Mouse (Mus musculus) liver, postnatal 0 days (tissue): ENCODE results near the gene Limch1. TPM values are rescaled to one million over a fixed set of nuclear protein-coding genes. Genes with fewer than 3 reads are reported as not detected.

Experiments used
- ATAC-seq: fragments of 200-750 bp; cut with Nextera tagmentation; 2 replicates; pipeline ENCODE4 v1.8.0; 2017; ENCODE audit warnings: mild to moderate bottlenecking, moderate library complexity
- DNase-seq: peaks from one replicate; pipeline ENCODE4 v3.0.0-alpha.2; 2016
- H3K27ac ChIP-seq: fragments of 300-500 bp; sonication (generic); 2 replicates; pipeline ENCODE4 v1.5.1; 2014; ENCODE audit warnings: antibody characterized with exemption, moderate library complexity, mild to moderate bottlenecking, low read depth
- H3K27me3 ChIP-seq: fragments of 300-500 bp; sonication (generic); 2 replicates; pipeline ENCODE4 v1.6.1; 2014; ENCODE audit warnings: low read length, control low read depth, mixed read lengths; ENCODE audit not compliant: insufficient read depth
- H3K36me3 ChIP-seq: fragments of 300-500 bp; sonication (generic); replicated peaks from 2 replicates; pipeline ENCODE4 v1.6.1; 2014; ENCODE audit warnings: mild to moderate bottlenecking, control low read depth, low read length, moderate library complexity, mixed read lengths; ENCODE audit not compliant: insufficient read depth
- H3K4me1 ChIP-seq: fragments of 300-500 bp; sonication (generic); 2 replicates; pipeline ENCODE4 v1.6.1; 2014; ENCODE audit warnings: antibody characterized with exemption, mild to moderate bottlenecking, control low read depth; ENCODE audit not compliant: insufficient read depth
- H3K4me2 ChIP-seq: fragments of 300-500 bp; sonication (generic); 2 replicates; pipeline ENCODE4 v1.6.1; 2014; ENCODE audit warnings: low read depth, mild to moderate bottlenecking, low read length, moderate library complexity, mixed read lengths
- H3K4me3 ChIP-seq: fragments of 300-500 bp; sonication (generic); 2 replicates; pipeline ENCODE4 v1.5.1; 2014; ENCODE audit warnings: low read depth, low read length
- H3K9ac ChIP-seq: fragments of 300-500 bp; sonication (generic); replicated peaks from 2 replicates; pipeline ENCODE4 v1.6.1; 2014; ENCODE audit warnings: mild to moderate bottlenecking, moderate library complexity
- H3K9me3 ChIP-seq: fragments of 300-500 bp; sonication (generic); 2 replicates; pipeline ENCODE4 v1.6.1; 2016; ENCODE audit warnings: mild to moderate bottlenecking, control low read depth, low read length, mixed read lengths
- CTCF ChIP-seq: sonication (generic); IDR thresholded peaks from 2 replicates; pipeline ENCODE4 v1.5.1; 2016; ENCODE audit warnings: antibody characterized with exemption, low read depth
- EP300 ChIP-seq: IDR thresholded peaks from 2 replicates; pipeline ENCODE4 v1.6.1; 2016; ENCODE audit warnings: antibody characterized with exemption, low read depth, mild to moderate bottlenecking
- WGBS: fragments of 180-500 bp; shearing (Covaris S2); extraction: QIAGEN DNeasy Blood & Tissue Kit; methylation state at CpG from one replicate; pipeline ENCODE4 v1.1.7; 2014; ENCODE audit not compliant: insufficient replicate concordance; 5-methylcytosine and 5-hydroxymethylcytosine counted together
- polyA plus RNA-seq: library from polyadenylated mRNA; unstranded; fragments of >200 nt; fragmentation: Nextera tagmentation; extraction: Ambion mirVana; gene quantifications from 2 replicates; pipeline ENCODE4 v1.2.1, GENCODE M21; 2015

Gene Limch1
- polyA plus RNA-seq, 1 experiment from 2014 or later, result 1.6 TPM

DNA sequence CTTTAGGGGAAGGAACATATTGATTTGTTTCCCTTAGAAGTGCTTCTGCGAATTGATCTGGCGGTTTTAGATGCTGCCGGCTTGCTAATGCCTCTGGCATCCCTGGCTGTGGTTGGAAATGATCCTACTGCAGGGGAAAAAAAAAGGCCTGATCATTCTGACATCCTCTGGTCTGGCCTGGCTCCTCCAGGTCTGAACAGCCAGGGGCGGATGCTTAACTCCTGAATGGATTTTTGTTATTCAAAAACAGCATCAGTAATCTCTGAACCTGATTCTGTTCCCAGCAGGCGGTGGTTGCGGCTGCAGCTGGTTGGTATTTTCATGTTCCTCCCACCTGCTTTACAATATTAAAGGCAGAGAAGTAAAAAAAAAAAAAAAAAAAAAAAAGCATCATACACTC lies 337.5 kb downstream of the Limch1 start:
- Histone ChIP-seq H3K4me3 (no peak overlapping the region), H3K27me3 (no peaks in the 10 kb centered on the region), H3K36me3 (no peaks in the 10 kb centered on the region), H3K9me3 (no peaks in the 10 kb centered on the region; the same call in 1 of the 2 replicates), H3K4me2 (no peak overlapping the region), H3K4me1 (no peaks in the 10 kb centered on the region), H3K9ac (no peak overlapping the region), H3K27ac (no peak overlapping the region)
- 30% methylated on average over 6 of the region's 6 CpGs for WGBS
- ATAC-seq (no peak), DNase-seq (no peak)
- TF ChIP-seq CTCF (no peak), EP300 (no peak)

DNA sequence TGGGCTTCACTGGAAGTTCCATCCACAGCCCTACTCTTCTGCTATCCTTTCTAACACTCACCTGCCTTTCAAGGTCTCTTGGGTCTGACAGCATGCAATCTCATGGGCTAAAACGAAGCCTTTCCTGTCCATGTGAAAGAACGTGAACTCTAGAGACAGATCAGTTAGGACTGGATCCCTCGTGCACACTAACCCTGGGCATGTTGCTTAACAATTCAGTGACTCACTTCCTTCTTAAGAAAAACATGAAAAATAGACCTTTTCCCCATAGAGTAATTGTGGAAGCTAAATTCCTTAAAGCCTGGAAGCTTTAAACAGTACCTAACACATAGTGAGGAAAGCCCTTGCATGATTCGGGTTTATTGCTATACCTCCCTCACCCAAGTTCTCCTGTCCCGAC lies 345.2 kb downstream of the Limch1 start:
- ATAC-seq (no peak), DNase-seq (no peak)
- TF ChIP-seq CTCF (no peak), EP300 (no peak)
- WGBS, result 40% methylated on average over 5 of the region's 5 CpGs
- no peak overlapping the region for H3K4me2 ChIP-seq
- H3K9me3 ChIP-seq, result no peaks in the 10 kb centered on the region; the same call in 1 of the 2 replicates
- H3K27ac ChIP-seq, result no peak overlapping the region
- H3K36me3 ChIP-seq, result no peaks in the 10 kb centered on the region
- peaks cover 53% of the 10 kb centered on the region for H3K27me3 ChIP-seq
- no peak overlapping the region for H3K4me3 ChIP-seq
- no peaks in the 10 kb centered on the region for H3K4me1 ChIP-seq
- no peak overlapping the region for H3K9ac ChIP-seq

DNA sequence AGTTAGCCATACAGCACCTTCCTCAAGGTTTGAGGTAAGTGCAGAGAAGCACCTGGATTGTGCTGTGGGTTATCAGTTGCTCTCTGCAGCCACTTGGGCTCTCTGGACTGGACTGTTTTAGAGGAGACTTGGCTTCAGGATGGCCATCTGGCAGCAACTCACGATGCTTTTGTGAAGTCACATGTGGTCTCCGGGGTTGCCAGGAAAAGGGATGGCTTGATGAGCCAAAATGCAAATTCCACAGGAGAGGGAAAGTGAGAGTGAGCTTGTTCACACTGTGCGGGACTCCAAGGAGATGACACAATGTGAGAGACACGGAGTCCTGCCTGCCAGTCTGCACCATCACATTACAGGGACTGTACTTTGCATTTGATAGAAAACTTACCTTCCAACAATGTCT lies 346.1 kb downstream of the Limch1 start:
- no peak overlapping the region for H3K4me2 ChIP-seq
- ATAC-seq (no peak), DNase-seq (no peak)
- no peaks in the 10 kb centered on the region for H3K36me3 ChIP-seq
- TF ChIP-seq CTCF, result no peak
- TF ChIP-seq EP300, result no peak
- no peak overlapping the region for H3K4me3 ChIP-seq
- H3K9me3 ChIP-seq, result no peaks in the 10 kb centered on the region
- no peak overlapping the region for H3K27ac ChIP-seq
- WGBS, result 15% methylated on average over 4 of the region's 4 CpGs
- H3K9ac ChIP-seq, result no peak overlapping the region
- peaks cover 3% of the 10 kb centered on the region; the same call in 1 of the 2 replicates for H3K4me1 ChIP-seq
- peaks cover 61% of the 10 kb centered on the region for H3K27me3 ChIP-seq

DNA sequence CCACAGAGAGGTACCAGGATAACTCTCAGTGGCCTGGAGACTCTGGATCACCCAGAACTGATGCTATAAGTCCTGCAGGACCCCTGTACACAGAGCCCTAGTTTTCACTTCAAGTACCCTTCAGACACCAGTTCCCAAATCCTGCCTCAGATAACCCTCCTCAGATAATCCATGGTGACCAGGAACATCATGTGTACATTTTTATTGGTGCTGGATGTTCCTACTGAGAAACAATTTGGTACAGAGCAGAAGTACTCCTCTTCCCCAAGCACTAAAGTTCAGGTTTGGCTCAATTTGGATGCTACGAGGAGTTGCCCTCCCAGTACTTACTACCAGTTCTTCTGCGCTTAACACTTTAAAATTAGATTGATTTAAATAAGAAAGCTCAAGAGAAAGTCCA lies 348.4 kb downstream of the Limch1 start:
- H3K9me3 ChIP-seq, result no peaks in the 10 kb centered on the region
- peaks cover 3% of the 10 kb centered on the region; the same call in 1 of the 2 replicates for H3K4me1 ChIP-seq
- no peak overlapping the region for H3K4me3 ChIP-seq
- TF ChIP-seq EP300, result no peak
- no peak for TF ChIP-seq CTCF
- no peaks in the 10 kb centered on the region for H3K36me3 ChIP-seq
- no peak overlapping the region for H3K9ac ChIP-seq
- 21% methylated on average over 2 of the region's 2 CpGs for WGBS
- peaks cover 83% of the 10 kb centered on the region for H3K27me3 ChIP-seq
- no peak overlapping the region for H3K27ac ChIP-seq
- DNase-seq (no peak), ATAC-seq (no peak)
- no peak overlapping the region for H3K4me2 ChIP-seq

DNA sequence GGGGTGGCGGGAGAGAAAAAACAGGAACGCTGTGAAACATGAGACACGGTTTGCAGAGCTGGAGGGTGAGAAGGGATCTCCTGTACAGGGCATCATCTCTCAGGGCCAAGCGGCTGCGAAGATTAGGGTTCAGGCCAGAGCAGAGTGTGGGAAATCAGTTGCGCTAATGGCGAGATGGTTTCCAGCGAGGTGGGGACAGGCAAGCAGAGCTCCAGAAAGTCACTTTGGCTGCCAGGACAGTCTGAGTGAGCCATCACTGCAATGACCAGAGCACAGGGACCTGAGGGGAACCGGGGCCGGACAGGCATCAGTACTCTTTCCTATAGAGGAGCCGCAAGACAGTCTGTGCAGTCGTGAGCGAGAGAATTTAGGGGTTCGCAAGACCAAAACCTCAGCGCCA lies 349.5 kb downstream of the Limch1 start:
- no peaks in the 10 kb centered on the region for H3K36me3 ChIP-seq
- H3K9ac ChIP-seq, result no peak overlapping the region
- H3K27me3 ChIP-seq, result peaks cover 91% of the 10 kb centered on the region
- no peak overlapping the region for H3K4me2 ChIP-seq
- DNase-seq (no peak), ATAC-seq (no peak)
- no peak overlapping the region for H3K27ac ChIP-seq
- H3K4me3 ChIP-seq, result no peak overlapping the region
- H3K9me3 ChIP-seq, result no peaks in the 10 kb centered on the region
- TF ChIP-seq EP300 (no peak), CTCF (no peak)
- WGBS, result 3% methylated on average over 15 of the region's 15 CpGs
- H3K4me1 ChIP-seq, result peaks cover 3% of the 10 kb centered on the region; the same call in 1 of the 2 replicates

DNA sequence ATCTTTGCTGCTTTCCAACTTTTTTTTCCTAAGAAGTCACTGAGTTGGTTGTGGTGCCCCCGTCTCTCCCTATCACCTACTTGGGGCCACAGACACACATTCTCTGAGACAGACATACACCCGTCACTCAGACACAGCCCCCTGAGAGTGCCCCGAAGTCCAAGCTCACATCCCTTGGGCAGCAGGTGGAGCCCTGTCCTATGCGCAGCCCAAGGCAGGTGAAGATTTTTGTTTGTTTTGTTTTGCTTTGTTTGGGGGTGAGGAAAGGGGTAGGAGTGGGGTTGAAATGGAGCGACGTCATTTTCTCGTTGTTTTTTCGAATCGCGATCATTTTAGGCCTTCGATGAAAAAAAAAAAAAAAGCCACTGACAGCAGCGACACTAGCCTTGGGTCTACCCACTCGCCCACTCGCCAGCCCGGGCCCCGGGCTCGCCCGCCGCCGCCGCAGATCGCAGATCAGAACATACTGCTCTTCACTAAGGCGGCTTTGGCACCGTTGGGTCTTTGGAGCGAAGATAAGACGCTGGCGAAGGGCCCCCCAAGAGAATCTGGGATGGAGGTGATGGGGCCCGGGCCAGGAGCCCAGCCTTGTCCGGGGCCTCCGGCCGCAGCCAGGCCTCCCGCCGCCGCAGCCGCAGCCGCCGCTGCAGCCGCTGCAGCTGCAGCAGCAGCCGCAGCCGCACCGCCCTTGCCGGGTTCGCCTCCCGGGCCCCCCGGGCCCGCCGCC lies 350.2 kb downstream of the Limch1 start:
- ATAC-seq, result no peak
- Histone ChIP-seq H3K27me3 (peaks cover 91% of the 10 kb centered on the region), H3K27ac (no peak overlapping the region), H3K4me1 (peaks cover 3% of the 10 kb centered on the region; the same call in 1 of the 2 replicates), H3K4me2 (peak overlapping the region; percentile 63), H3K36me3 (no peaks in the 10 kb centered on the region), H3K9me3 (no peaks in the 10 kb centered on the region), H3K4me3 (peak overlapping the region; percentile 39; the same call in 1 of the 2 replicates), H3K9ac (no peak overlapping the region)
- no peak for DNase-seq
- TF ChIP-seq CTCF, result no peak
- TF ChIP-seq EP300, result no peak
- under 1% methylated on average over 43 of the region's 47 CpGs for WGBS
